Mouse (Mus musculus) CH12.LX (cell line): Measurements from ENCODE around the gene Robo2. TPM values are rescaled to one million over a fixed set of nuclear protein-coding genes. Genes with fewer than 3 reads are reported as not detected.

Source experiments
- DNase-seq: peaks from one replicate; pipeline ENCODE4 v3.0.0-alpha.2; 2013; ENCODE audit errors: extremely low read depth
- H3K27ac ChIP-seq: 2 replicates; pipeline ENCODE4 v1.5.1; 2012; ENCODE audit warnings: low read depth, mild to moderate bottlenecking, control low read depth, moderate library complexity; ENCODE audit not compliant: insufficient read depth
- H3K27me3 ChIP-seq: replicated peaks from 2 replicates; pipeline ENCODE3; 2012; ENCODE audit warnings: inconsistent platforms
- H3K36me3 ChIP-seq, 2 experiments: replicated peaks in 1 of 2; 2 replicates each; pipeline versions ENCODE3 to v1.6.1; 2012; ENCODE audit warnings: inconsistent platforms in 1 of 2, low read length in 1 of 2, mild to moderate bottlenecking in 1 of 2, mixed read lengths in 1 of 2, moderate library complexity in 1 of 2; ENCODE audit not compliant: control insufficient read depth in 1 of 2, insufficient read depth in 1 of 2
- H3K4me1 ChIP-seq, 2 experiments: 2 replicates each; pipeline ENCODE4 v1.6.1; 2012; ENCODE audit warnings: inconsistent platforms in 1 of 2, moderate library complexity in 1 of 2; ENCODE audit not compliant: insufficient read depth in 2 of 2, control insufficient read depth in 1 of 2
- H3K4me2 ChIP-seq: 2 replicates; pipeline ENCODE4 v1.6.1; 2012; ENCODE audit warnings: low read depth, mild to moderate bottlenecking, control low read depth; ENCODE audit not compliant: poor library complexity, insufficient read depth, severe bottlenecking
- H3K4me3 ChIP-seq, 3 experiments: fragments of 150-350 bp in 1 of 3; sonication (generic) in 1 of 3; replicated peaks in 1 of 3; 2 replicates each; pipeline versions ENCODE3 to v1.5.1; 2011 to 2012; ENCODE audit warnings: low read depth in 2 of 3, low read length in 2 of 3, mild to moderate bottlenecking in 2 of 3, moderate library complexity in 2 of 3, control low read depth in 1 of 3, improper control_type of control experiment in 1 of 3, inconsistent platforms in 1 of 3, mixed read lengths in 1 of 3; ENCODE audit not compliant: poor library complexity in 1 of 3
- H3K79me2 ChIP-seq: replicated peaks from 2 replicates; pipeline ENCODE4 v1.6.1; 2012; ENCODE audit warnings: mild to moderate bottlenecking, moderate library complexity; ENCODE audit not compliant: control insufficient read depth, poor library complexity, insufficient read depth, severe bottlenecking; ENCODE audit errors: extremely low read depth
- H3K9ac ChIP-seq: 2 replicates; pipeline ENCODE4 v1.6.1; 2012; ENCODE audit warnings: low read depth, mild to moderate bottlenecking, control low read depth, moderate library complexity; ENCODE audit not compliant: insufficient read depth
- H3K9me3 ChIP-seq: replicated peaks from 2 replicates; pipeline ENCODE3; 2012; ENCODE audit warnings: low read length, inconsistent platforms, mixed read lengths
- BHLHE40 ChIP-seq: IDR thresholded peaks from 2 replicates; pipeline ENCODE4 v1.6.1; 2011; ENCODE audit warnings: mild to moderate bottlenecking, low read depth, low read length, improper control_type of control experiment
- CHD1 ChIP-seq: IDR thresholded peaks from 2 replicates; pipeline ENCODE4 v1.6.1; 2012; ENCODE audit warnings: low read depth, low read length, improper control_type of control experiment, inconsistent platforms
- CHD2 ChIP-seq: IDR thresholded peaks from 2 replicates; pipeline ENCODE4 v1.6.1; 2011; ENCODE audit warnings: low read length, improper control_type of control experiment
- CTCF ChIP-seq, 2 experiments: IDR thresholded peaks in 1 of 2; conservative IDR thresholded peaks in 1 of 2; 2 replicates each; pipeline ENCODE4 v1.5.1; 2011 to 2012; ENCODE audit warnings: low read depth in 2 of 2, low read length in 2 of 2, improper control_type of control experiment in 1 of 2, inconsistent platforms in 1 of 2, mild to moderate bottlenecking in 1 of 2, moderate library complexity in 1 of 2
- EP300 ChIP-seq: IDR thresholded peaks from 2 replicates; pipeline ENCODE4 v1.6.1; 2011; ENCODE audit warnings: low read length, improper control_type of control experiment
- GABPA ChIP-seq: IDR thresholded peaks from 2 replicates; pipeline ENCODE4 v1.6.1; 2012; ENCODE audit warnings: low read depth, low read length, improper control_type of control experiment, inconsistent platforms; ENCODE audit not compliant: insufficient replicate concordance
- HCFC1 ChIP-seq: IDR thresholded peaks from 2 replicates; pipeline ENCODE4 v1.6.1; 2012; ENCODE audit warnings: low read depth, mild to moderate bottlenecking, inconsistent platforms, low read length, improper control_type of control experiment
- IRF4 ChIP-seq: IDR thresholded peaks from 2 replicates; pipeline ENCODE4 v1.6.1; 2014; ENCODE audit warnings: low read depth, mild to moderate bottlenecking, inconsistent platforms, low read length, improper control_type of control experiment
- JUN ChIP-seq: IDR thresholded peaks from 2 replicates; pipeline ENCODE4 v1.6.1; 2011; ENCODE audit warnings: low read depth, mild to moderate bottlenecking, low read length, improper control_type of control experiment, moderate library complexity; ENCODE audit not compliant: insufficient read depth
- JUND ChIP-seq: conservative IDR thresholded peaks from 2 replicates; pipeline ENCODE4 v1.6.1; 2011; ENCODE audit warnings: low read depth, low read length, improper control_type of control experiment
- KAT2A ChIP-seq: IDR thresholded peaks from 2 replicates; pipeline ENCODE4 v1.6.1; 2012; ENCODE audit warnings: low read length, improper control_type of control experiment, inconsistent platforms; ENCODE audit not compliant: insufficient replicate concordance
- MAFK ChIP-seq: IDR thresholded peaks from 2 replicates; pipeline ENCODE4 v1.6.1; 2011; ENCODE audit warnings: low read length, improper control_type of control experiment; ENCODE audit not compliant: insufficient replicate concordance
- MAZ ChIP-seq: IDR thresholded peaks from 2 replicates; pipeline ENCODE4 v1.6.1; 2012; ENCODE audit warnings: low read depth, mild to moderate bottlenecking, inconsistent platforms, low read length, improper control_type of control experiment, moderate library complexity
- MEF2A ChIP-seq: IDR thresholded peaks from 2 replicates; pipeline ENCODE4 v1.6.1; 2014; ENCODE audit warnings: low read depth, mild to moderate bottlenecking, inconsistent platforms, low read length, improper control_type of control experiment, borderline replicate concordance
- MXI1 ChIP-seq: IDR thresholded peaks from 2 replicates; pipeline ENCODE4 v1.6.1; 2011; ENCODE audit warnings: mild to moderate bottlenecking, low read depth, low read length, improper control_type of control experiment
- NELFE ChIP-seq: IDR thresholded peaks from 2 replicates; pipeline ENCODE4 v1.6.1; 2011; ENCODE audit warnings: low read depth, low read length, improper control_type of control experiment
- PAX5 ChIP-seq: IDR thresholded peaks from 2 replicates; pipeline ENCODE4 v1.6.1; 2012; ENCODE audit warnings: low read length, inconsistent platforms, mixed read lengths
- POLR2A ChIP-seq: IDR thresholded peaks from 2 replicates; pipeline ENCODE4 v1.6.1; 2011; ENCODE audit warnings: low read depth, mild to moderate bottlenecking, improper control_type of control experiment, low read length
- RAD21 ChIP-seq: IDR thresholded peaks from 2 replicates; pipeline ENCODE4 v1.6.1; 2011; ENCODE audit warnings: low read depth, mild to moderate bottlenecking, low read length, improper control_type of control experiment, moderate library complexity
- RCOR1 ChIP-seq: conservative IDR thresholded peaks from 2 replicates; pipeline ENCODE4 v1.6.1; 2012; ENCODE audit warnings: low read depth, mild to moderate bottlenecking, inconsistent platforms, low read length, improper control_type of control experiment
- SMC3 ChIP-seq: IDR thresholded peaks from 2 replicates; pipeline ENCODE4 v1.6.1; 2011; ENCODE audit warnings: low read depth, low read length, improper control_type of control experiment
- TCF12 ChIP-seq: IDR thresholded peaks from 2 replicates; pipeline ENCODE4 v1.6.1; 2014; ENCODE audit warnings: low read depth, mild to moderate bottlenecking, inconsistent platforms, low read length, improper control_type of control experiment
- USF1 ChIP-seq: IDR thresholded peaks from 2 replicates; pipeline ENCODE4 v1.6.1; 2014; ENCODE audit warnings: low read depth, mild to moderate bottlenecking, inconsistent platforms, low read length, improper control_type of control experiment
- USF2 ChIP-seq: conservative IDR thresholded peaks from 2 replicates; pipeline ENCODE4 v1.6.1; 2011; ENCODE audit warnings: low read depth, low read length, improper control_type of control experiment
- ZC3H11A ChIP-seq: IDR thresholded peaks from 2 replicates; pipeline ENCODE4 v1.6.1; 2012; ENCODE audit warnings: low read depth, mild to moderate bottlenecking, inconsistent platforms, low read length, improper control_type of control experiment
- ZKSCAN1 ChIP-seq: IDR thresholded peaks from 2 replicates; pipeline ENCODE4 v1.6.1; 2012; ENCODE audit warnings: low read depth, inconsistent platforms, low read length, improper control_type of control experiment, borderline replicate concordance
- ZMIZ1 ChIP-seq: IDR thresholded peaks from 2 replicates; pipeline ENCODE4 v1.6.1; 2012; ENCODE audit warnings: low read depth, mild to moderate bottlenecking, inconsistent platforms, low read length, improper control_type of control experiment
- ZNF384 ChIP-seq: IDR thresholded peaks from 2 replicates; pipeline ENCODE4 v1.6.1; 2012; ENCODE audit warnings: low read depth, low read length, improper control_type of control experiment, inconsistent platforms
- dilution Hi-C: fragments of 300-500 bp; cut with MboI; formaldehyde crosslinking; loops from 2 replicates; pipeline ENCODE4 v1.14.3; 2020; ENCODE audit warnings: low sequenced_read_pairs; ENCODE audit not compliant: extremely low pct_unique_long_range_greater_than_20kb, extremely low pct_ligation_motif_present
- in situ Hi-C: fragments of 300-500 bp; cut with MboI; formaldehyde crosslinking; loops from 3 replicates; pipeline ENCODE4 v1.14.3; 2019; ENCODE audit warnings: low sequenced_read_pairs, low pct_ligation_motif_present, low pct_unique_long_range_greater_than_20kb, mixed read lengths
- polyA plus RNA-seq: library from polyadenylated mRNA; unstranded; fragments of >175 nt; gene quantifications from 2 replicates; pipeline ENCODE4 v1.2.1, GENCODE M21; 2012; ENCODE audit warnings: low read depth; ENCODE audit not compliant: insufficient read length
- total RNA-seq, 2 experiments: library from RNA; depleted of rRNA; stranded (reverse); fragments of 300-350 nt in 1 of 2; fragments of >200 nt in 1 of 2; gene quantifications; 2 replicates each; pipeline ENCODE4 v1.2.3; 2012 to 2014

Robo2 gene
- total and polyA plus RNA-seq, 3 experiments = not detected

- Histone ChIP-seq H3K79me2 (no peaks in the 10 kb centered on the region), H3K9me3 (peaks cover 26% of the 10 kb centered on the region), H3K27me3 (no peaks in the 10 kb centered on the region), H3K36me3 (no peaks in the 10 kb centered on the region), H3K4me1 (no peaks in the 10 kb centered on the region), H3K4me2 (no peak overlapping the region), H3K27ac (no peak overlapping the region), H3K9ac (no peak overlapping the region), H3K4me3 (no peak overlapping the region)
- DNase-seq = no peak
- TF ChIP-seq IRF4 = no peak
- TF ChIP-seq MEF2A = no peak
- TF ChIP-seq KAT2A = no peak
- TF ChIP-seq USF2 = no peak
- no peak for TF ChIP-seq MAFK
- no peak for TF ChIP-seq CHD2
- TF ChIP-seq ZKSCAN1 = no peak
- TF ChIP-seq GABPA = no peak
- TF ChIP-seq USF1 = no peak
- TF ChIP-seq ZMIZ1 = no peak
- no peak for TF ChIP-seq HCFC1
- TF ChIP-seq CTCF (conservative IDR thresholded peaks at IDR 0.05 in 1 of 2, IDR thresholded peaks at IDR 0.05 in 1 of 2; ENCODE audit: low read depth in 2 of 2, low read length in 2 of 2) = no peak
- no peak for TF ChIP-seq NELFE
- no peak for TF ChIP-seq JUND
- TF ChIP-seq JUN = no peak
- TF ChIP-seq ZNF384 = no peak
- TF ChIP-seq MXI1 = no peak
- TF ChIP-seq RAD21 = no peak
- no peak for TF ChIP-seq RCOR1
- dilution Hi-C loops (no loop called here), in situ Hi-C loops (no loop called here)
Observed at GRCm38 (mm10) chr16:74001331-74001730, 410.3 kb downstream of the Robo2 start.

- no peak overlapping the region for H3K27ac ChIP-seq
- peaks cover 25% of the 10 kb centered on the region for H3K9me3 ChIP-seq
- no peaks in the 10 kb centered on the region for H3K36me3 ChIP-seq
- no peak overlapping the region for H3K4me3 ChIP-seq
- dilution Hi-C loops = no loop called here
- TF ChIP-seq MEF2A = no peak
- TF ChIP-seq ZC3H11A = no peak
- no peak for TF ChIP-seq MXI1
- TF ChIP-seq SMC3 = no peak
- no peak for TF ChIP-seq CTCF (conservative IDR thresholded peaks at IDR 0.05 in 1 of 2, IDR thresholded peaks at IDR 0.05 in 1 of 2; ENCODE audit: low read depth in 2 of 2, low read length in 2 of 2)
- TF ChIP-seq JUND = no peak
- no peak for TF ChIP-seq CHD1
- no peak for TF ChIP-seq CHD2
- no peak for TF ChIP-seq ZMIZ1
- no peak for TF ChIP-seq RAD21
- TF ChIP-seq HCFC1 = no peak
- no peak for TF ChIP-seq BHLHE40
- no peak for TF ChIP-seq EP300
- no peak for TF ChIP-seq PAX5
- TF ChIP-seq MAZ = no peak
- no peak for TF ChIP-seq TCF12
- TF ChIP-seq POLR2A = no peak
- no peak for TF ChIP-seq RCOR1
- no peak for TF ChIP-seq IRF4
- TF ChIP-seq JUN = no peak
- DNase-seq = no peak
- in situ Hi-C loops = no loop called here
- no peaks in the 10 kb centered on the region for H3K27me3 ChIP-seq
- no peak overlapping the region for H3K4me2 ChIP-seq
- H3K9ac ChIP-seq = no peak overlapping the region
- H3K79me2 ChIP-seq = no peaks in the 10 kb centered on the region
- no peaks in the 10 kb centered on the region for H3K4me1 ChIP-seq
Observed at GRCm38 (mm10) chr16:73991212-73991611, 420.4 kb downstream of the Robo2 start.
